Mouse (Mus musculus): ENCODE data around the gene Gm28035. TPM values are rescaled to one million over a fixed set of nuclear protein-coding genes. Genes with fewer than 3 reads are reported as not detected.

The Gm28035 gene
- polyA plus RNA-seq, 1 experiment from 2014 or later: not detected

DNA sequence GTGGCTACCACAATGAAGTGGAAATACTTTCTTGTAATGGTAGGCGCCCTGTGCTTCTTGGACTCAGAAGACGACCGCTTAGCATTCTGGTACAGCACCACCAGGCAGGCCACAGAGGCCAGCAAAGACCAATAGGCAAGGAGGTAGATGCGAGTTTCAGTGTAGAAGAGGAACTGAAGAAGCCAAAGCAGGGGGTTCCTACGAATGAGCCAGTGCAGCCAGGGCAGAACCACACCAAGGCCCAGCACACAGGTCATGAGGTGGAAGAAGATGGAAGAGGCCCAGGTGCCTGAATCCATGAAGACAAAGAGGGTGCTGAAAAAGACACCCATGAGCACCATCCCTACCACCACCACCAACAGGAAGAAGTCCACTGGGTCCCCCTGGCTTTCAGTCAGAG, 44.6 kb downstream of the Gm28035 start:
- peak overlapping the region; percentile 95 for H3K4me2 ChIP-seq
- peak overlapping the region; percentile 95 for H3K4me3 ChIP-seq (replicated peaks)
- H3K27me3 ChIP-seq: no peaks in the 10 kb centered on the region
- 88% methylated on average over 5 of the region's 5 CpGs for WGBS
- H3K9me3 ChIP-seq: no peaks in the 10 kb centered on the region
- H3K9ac ChIP-seq (replicated peaks): no peak overlapping the region
- peaks cover 20% of the 10 kb centered on the region for H3K4me1 ChIP-seq (replicated peaks)
- peaks cover 6% of the 10 kb centered on the region; the same call in 1 of the 2 replicates for H3K36me3 ChIP-seq
- no peak for ATAC-seq (ENCODE audit: insufficient number of reproducible peaks, insufficient read depth, low FRiP score, low TSS enrichment, low read depth)
- no peak overlapping the region for H3K27ac ChIP-seq

DNA sequence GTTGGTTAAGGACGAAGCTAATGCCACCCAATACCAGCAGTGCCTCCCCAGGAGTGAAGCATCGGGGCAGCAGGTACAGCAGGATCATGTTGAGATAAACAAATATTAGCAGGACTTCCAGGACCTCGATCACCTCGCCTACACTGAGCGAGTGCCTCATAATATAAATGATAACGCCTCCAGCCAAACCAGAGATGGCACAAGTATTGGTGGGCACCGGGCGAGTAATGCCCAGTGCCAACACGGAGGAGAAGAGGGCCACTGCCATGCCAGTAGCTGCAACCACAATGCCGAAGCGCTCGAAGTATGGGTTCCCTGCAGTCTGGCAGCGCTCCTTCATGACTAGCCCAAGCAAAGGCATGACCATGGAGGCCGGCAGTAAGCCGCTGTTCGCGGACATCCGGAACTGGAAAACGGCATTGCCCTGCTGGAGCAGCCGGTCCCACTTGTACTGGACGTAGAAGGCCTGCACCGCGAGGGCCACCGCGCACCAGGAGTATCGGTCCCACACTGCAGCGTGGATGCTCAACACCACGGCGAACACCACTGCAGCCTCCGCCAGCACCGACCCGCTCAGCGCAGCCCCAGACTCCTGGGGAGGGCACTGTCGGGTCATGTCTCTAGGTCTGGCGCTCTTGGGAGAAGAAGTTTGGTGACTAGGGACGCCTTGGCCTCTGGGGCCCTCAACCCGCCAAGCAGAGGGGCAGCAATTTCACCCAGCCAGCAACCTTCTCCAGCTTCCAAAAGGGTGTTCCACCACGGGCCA, 45.2 kb downstream of the Gm28035 start:
- Histone ChIP-seq H3K9ac (replicated peaks) (peak overlapping the region; percentile 91), H3K27ac (no peak overlapping the region), H3K4me3 (replicated peaks) (peak overlapping the region; percentile 95), H3K9me3 (no peaks in the 10 kb centered on the region), H3K36me3 (peaks cover 10% of the 10 kb centered on the region; the same call in 1 of the 2 replicates), H3K4me2 (peak overlapping the region; percentile 95), H3K27me3 (no peaks in the 10 kb centered on the region), H3K4me1 (replicated peaks) (peaks cover 20% of the 10 kb centered on the region)
- ATAC-seq (ENCODE audit: insufficient number of reproducible peaks, insufficient read depth, low FRiP score, low TSS enrichment, low read depth): peak; percentile 18; the same call in 1 of the 2 replicates
- WGBS: 14% methylated on average over 38 of the region's 38 CpGs

DNA sequence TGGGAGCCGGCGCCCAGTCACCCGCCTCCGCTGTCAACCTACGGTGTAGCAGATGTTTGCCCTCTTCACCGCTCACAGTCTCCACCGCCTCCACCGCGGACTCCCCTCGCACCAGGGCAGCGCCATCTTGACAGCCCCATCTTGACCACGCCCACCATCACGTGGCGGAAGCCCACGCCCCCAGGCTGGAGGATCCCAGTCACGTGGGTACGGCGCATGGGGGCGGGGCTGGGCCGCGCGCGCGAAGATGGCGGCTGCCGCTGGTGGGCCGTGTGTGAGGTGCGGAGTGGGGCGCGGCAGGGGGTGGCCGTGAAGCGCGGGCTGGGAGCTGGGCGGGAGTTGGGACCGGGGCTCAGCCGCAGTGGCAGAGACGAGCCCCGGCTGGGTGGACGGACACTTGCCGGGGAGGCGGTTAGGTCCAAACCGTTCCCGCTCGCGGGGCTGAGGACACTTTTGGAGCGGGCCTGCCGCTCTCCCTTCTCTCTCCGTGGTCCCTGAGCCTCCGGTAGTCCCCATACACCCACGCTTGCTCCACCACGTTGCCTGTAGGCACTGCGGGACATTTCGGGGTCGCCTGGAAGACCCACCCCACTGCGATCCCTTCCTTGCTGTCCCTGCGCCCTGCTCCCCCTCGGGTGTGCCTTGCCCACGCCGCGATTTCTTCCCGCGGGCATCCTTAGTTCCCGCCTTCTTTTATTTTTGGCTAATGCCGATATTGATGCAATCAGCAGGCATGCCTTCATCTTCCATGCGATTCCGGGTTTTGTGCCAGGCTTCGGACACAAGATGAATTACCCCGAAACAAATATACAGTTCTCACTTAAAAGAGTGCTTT, 46.0 kb downstream of the Gm28035 start, which contains the start of the genes Dolk and Nup188:
Dolk (minus strand) TSS at position 143 of the 835 bp plus-strand sequence.
Nup188 (plus strand) TSS at position 206 of the 835 bp plus-strand sequence.
- Histone ChIP-seq H3K9me3 (no peaks in the 10 kb centered on the region), H3K4me1 (replicated peaks) (peaks cover 20% of the 10 kb centered on the region), H3K27ac (peak within 1 kb of the TSS; percentile 72), H3K4me3 (replicated peaks) (peak within 1 kb of the TSS; percentile 95), H3K36me3 (peaks cover 11% of the 10 kb centered on the region; the same call in 1 of the 2 replicates), H3K27me3 (no peaks in the 10 kb centered on the region), H3K9ac (replicated peaks) (peak within 1 kb of the TSS; percentile 91), H3K4me2 (peak within 1 kb of the TSS; percentile 95)
- peak; percentile 90 for ATAC-seq (ENCODE audit: insufficient number of reproducible peaks, insufficient read depth, low FRiP score, low TSS enrichment, low read depth)
- under 1% methylated on average over 67 of the region's 68 CpGs for WGBS

DNA sequence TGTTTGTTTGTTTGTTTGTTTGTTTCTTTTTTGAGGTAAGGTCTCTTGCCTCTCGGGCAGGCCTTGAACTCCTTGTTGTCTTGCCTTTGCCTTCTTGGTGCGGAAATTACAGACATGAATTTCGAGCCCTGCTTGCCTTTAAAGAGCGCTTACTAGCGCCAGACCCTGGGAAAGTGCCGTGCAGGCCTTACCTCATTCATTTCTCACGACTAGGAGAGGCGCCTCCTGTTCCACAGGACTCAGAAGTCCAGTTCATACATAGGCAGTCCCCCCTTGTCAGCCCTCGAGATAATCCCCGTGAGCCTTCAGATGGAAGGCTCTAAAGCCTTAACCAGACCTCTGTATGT, 46.6 kb downstream of the Gm28035 start:
- Histone ChIP-seq H3K36me3 (peaks cover 17% of the 10 kb centered on the region; the same call in 1 of the 2 replicates), H3K27me3 (no peaks in the 10 kb centered on the region), H3K9me3 (no peaks in the 10 kb centered on the region), H3K4me1 (replicated peaks) (peaks cover 20% of the 10 kb centered on the region), H3K27ac (peak overlapping the region; percentile 72; the same call in 1 of the 2 replicates), H3K4me3 (replicated peaks) (peak overlapping the region; percentile 95), H3K9ac (replicated peaks) (peak overlapping the region; percentile 91), H3K4me2 (peak overlapping the region; percentile 95)
- WGBS: under 1% methylated on average over 10 of the region's 10 CpGs
- ATAC-seq (ENCODE audit: insufficient number of reproducible peaks, insufficient read depth, low FRiP score, low TSS enrichment, low read depth): no peak

DNA sequence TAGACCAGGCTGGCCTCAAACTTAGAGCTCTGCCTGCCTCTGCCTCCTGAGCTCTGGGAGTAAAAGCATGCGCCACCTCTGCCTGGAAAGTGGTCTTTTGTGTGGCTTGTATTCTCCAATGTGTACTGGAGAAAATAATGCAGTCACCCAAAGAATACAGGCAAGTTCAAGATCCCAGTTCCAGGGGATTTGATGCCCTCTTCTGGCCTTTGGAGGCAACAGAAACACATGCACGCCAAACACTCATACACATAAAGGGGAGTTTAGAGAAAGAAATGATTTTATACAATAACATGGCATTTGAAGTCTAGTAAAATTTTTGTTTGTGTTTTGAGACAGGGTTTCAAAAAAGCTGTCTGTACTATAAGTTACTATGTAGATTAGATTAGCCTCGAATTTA, 59.2 kb downstream of the Gm28035 start:
- Histone ChIP-seq H3K4me2 (no peak overlapping the region), H3K27me3 (no peaks in the 10 kb centered on the region), H3K4me1 (replicated peaks) (no peaks in the 10 kb centered on the region), H3K9ac (replicated peaks) (no peak overlapping the region), H3K36me3 (peaks cover 81% of the 10 kb centered on the region), H3K27ac (no peak overlapping the region), H3K4me3 (replicated peaks) (no peak overlapping the region), H3K9me3 (no peaks in the 10 kb centered on the region)
- WGBS: 85% methylated on average over 3 of the region's 3 CpGs
- no peak for ATAC-seq (ENCODE audit: insufficient number of reproducible peaks, insufficient read depth, low FRiP score, low TSS enrichment, low read depth)

DNA sequence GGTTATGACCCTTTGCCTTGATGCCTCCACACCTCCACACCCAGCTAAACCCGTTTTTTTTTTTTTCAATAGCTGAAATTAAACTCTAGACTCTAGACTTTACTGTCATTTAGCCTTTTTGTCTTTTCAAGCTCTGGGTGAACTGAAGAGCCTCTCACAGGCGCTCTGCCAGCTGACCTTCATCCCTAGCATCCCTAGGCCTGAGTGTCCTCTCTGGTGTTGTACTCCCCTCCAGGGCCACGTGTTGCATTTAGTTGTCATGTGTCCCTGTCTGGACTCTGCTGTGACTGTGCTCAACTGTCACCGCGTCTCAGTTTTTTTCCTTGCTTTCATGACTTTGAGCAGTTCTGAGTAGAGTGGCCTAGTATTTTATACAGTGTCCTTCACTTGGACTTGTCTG, 59.6 kb downstream of the Gm28035 start:
- H3K4me1 ChIP-seq (replicated peaks): no peaks in the 10 kb centered on the region
- H3K4me3 ChIP-seq (replicated peaks): no peak overlapping the region
- H3K9ac ChIP-seq (replicated peaks): no peak overlapping the region
- no peaks in the 10 kb centered on the region for H3K9me3 ChIP-seq
- H3K27me3 ChIP-seq: no peaks in the 10 kb centered on the region
- H3K36me3 ChIP-seq: peaks cover 85% of the 10 kb centered on the region
- no peak overlapping the region for H3K4me2 ChIP-seq
- 89% methylated on average over 5 of the region's 5 CpGs for WGBS
- no peak for ATAC-seq (ENCODE audit: insufficient number of reproducible peaks, insufficient read depth, low FRiP score, low TSS enrichment, low read depth)
- no peak overlapping the region for H3K27ac ChIP-seq

DNA sequence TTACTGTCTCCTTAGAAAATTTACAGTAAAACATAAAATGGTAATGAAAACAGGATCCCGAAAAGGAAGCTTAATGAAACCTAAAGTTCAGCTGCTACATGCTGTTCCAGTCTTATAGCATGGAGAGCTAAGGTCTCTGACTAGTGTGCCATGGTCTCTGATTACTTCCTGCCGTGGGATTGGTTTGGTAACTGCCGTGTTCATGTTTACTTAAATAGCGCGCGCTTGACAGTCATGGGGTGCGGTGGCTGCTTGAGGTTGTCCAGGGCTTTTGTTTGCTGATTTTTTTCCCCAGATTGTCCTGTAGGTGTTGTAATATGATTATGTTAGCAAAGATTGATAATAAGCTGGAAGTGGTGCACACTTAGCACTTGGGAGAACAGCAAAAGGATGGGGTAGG, 65.7 kb downstream of the Gm28035 start:
- no peak overlapping the region for H3K4me3 ChIP-seq (replicated peaks)
- no peak overlapping the region for H3K27ac ChIP-seq
- peaks cover 100% of the 10 kb centered on the region for H3K36me3 ChIP-seq
- H3K9me3 ChIP-seq: no peaks in the 10 kb centered on the region
- no peak overlapping the region for H3K9ac ChIP-seq (replicated peaks)
- 96% methylated on average over 7 of the region's 7 CpGs for WGBS
- no peaks in the 10 kb centered on the region for H3K4me1 ChIP-seq (replicated peaks)
- no peak for ATAC-seq (ENCODE audit: insufficient number of reproducible peaks, insufficient read depth, low FRiP score, low TSS enrichment, low read depth)
- H3K4me2 ChIP-seq: no peak overlapping the region
- no peaks in the 10 kb centered on the region for H3K27me3 ChIP-seq

DNA sequence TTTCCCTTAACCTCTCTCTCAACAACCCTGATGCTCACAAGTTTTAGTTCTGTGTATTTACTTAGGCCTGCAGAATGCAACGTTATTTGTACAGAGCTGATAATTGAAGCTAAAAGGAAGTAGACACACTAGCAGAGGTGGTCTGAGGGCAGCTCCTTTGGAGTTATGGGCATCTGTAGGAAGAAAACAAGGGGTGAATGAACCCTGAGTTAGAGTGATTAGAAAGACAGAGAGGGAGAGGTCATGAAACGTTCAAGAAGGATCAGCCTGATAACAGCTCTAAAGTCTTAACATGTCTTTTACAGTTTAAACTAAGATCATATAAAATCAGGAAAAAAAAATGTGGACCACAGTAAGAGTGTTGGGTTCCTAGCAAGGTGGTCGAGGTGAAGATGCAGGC, 69.0 kb downstream of the Gm28035 start:
- no peaks in the 10 kb centered on the region for H3K27me3 ChIP-seq
- no peak overlapping the region for H3K9ac ChIP-seq (replicated peaks)
- H3K36me3 ChIP-seq: peaks cover 97% of the 10 kb centered on the region
- no peak overlapping the region for H3K4me3 ChIP-seq (replicated peaks)
- no peaks in the 10 kb centered on the region for H3K4me1 ChIP-seq (replicated peaks)
- WGBS: 86% methylated on average over 3 of the region's 3 CpGs
- no peak overlapping the region for H3K4me2 ChIP-seq
- no peak overlapping the region for H3K27ac ChIP-seq
- no peaks in the 10 kb centered on the region for H3K9me3 ChIP-seq
- no peak for ATAC-seq (ENCODE audit: insufficient number of reproducible peaks, insufficient read depth, low FRiP score, low TSS enrichment, low read depth)

DNA sequence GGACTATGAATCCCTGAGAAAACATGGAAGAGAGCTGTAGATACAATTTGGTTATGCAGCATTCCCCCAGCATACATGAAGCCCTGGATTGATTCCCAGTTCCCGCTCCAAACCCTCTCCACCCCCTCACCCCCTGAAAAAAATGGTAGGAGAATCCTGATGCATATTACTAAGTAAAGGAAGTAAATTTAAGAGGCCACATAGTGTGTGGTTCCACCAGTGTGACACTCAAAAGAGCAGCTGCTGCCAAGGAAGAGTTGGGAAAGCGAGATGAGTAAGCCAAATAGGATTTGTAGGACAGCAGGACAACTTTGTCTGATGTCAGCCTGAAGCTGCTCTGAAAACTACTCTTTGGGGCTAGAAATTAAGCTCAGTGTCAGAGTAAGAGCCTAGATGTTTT, 71.1 kb downstream of the Gm28035 start:
- H3K27me3 ChIP-seq: no peaks in the 10 kb centered on the region
- no peak overlapping the region for H3K4me2 ChIP-seq
- no peak overlapping the region for H3K27ac ChIP-seq
- ATAC-seq (ENCODE audit: insufficient number of reproducible peaks, insufficient read depth, low FRiP score, low TSS enrichment, low read depth): no peak
- H3K9ac ChIP-seq (replicated peaks): no peak overlapping the region
- no peaks in the 10 kb centered on the region for H3K4me1 ChIP-seq (replicated peaks)
- WGBS: 93% methylated on average over 2 of the region's 2 CpGs
- no peaks in the 10 kb centered on the region for H3K9me3 ChIP-seq
- no peak overlapping the region for H3K4me3 ChIP-seq (replicated peaks)
- H3K36me3 ChIP-seq: peaks cover 97% of the 10 kb centered on the region

DNA sequence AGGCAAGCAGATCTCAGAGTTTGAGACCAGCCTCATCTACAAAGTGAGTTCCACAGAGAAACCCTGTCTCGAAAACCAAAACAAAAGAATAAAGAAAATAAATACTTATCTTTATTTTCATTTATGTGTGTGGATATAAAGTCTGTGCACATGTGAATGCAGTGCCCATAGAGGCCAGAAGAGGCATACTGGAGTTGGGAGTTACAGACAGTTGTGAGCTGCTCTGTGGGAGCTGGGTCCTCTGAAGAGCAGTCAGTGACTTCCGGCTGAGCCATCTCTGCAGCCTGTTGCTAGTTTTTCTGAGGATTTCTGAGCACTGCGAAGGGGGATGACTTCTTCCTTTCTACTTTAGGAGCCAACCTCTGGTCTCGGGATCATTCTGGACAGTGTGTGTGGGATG, 75.8 kb downstream of the Gm28035 start:
- Histone ChIP-seq H3K36me3 (peaks cover 93% of the 10 kb centered on the region), H3K9me3 (no peaks in the 10 kb centered on the region), H3K27ac (no peak overlapping the region), H3K4me3 (replicated peaks) (no peak overlapping the region), H3K4me1 (replicated peaks) (no peaks in the 10 kb centered on the region), H3K9ac (replicated peaks) (no peak overlapping the region), H3K27me3 (no peaks in the 10 kb centered on the region), H3K4me2 (no peak overlapping the region)
- no peak for ATAC-seq (ENCODE audit: insufficient number of reproducible peaks, insufficient read depth, low FRiP score, low TSS enrichment, low read depth)
- 93% methylated on average over 4 of the region's 4 CpGs for WGBS

DNA sequence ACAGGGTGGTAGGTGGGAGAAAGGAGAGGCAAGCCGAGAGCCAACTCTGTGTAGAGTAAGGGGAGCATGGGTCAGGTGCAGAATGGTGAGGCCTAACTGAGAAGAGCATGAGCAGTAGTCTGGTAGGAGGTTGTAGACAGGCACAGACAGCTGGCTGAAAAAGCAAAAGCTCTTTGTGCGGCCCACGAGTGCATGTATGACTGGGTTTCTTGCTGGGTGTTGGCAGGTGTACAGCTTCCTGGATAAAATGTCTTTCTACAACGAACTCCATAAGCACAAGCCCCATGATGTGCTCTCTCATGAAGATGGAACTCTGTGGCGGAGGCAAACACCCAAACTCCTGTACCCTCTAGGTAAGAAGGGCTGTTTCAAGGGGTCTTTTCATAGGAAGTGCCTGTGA, 76.6 kb downstream of the Gm28035 start:
- Histone ChIP-seq H3K36me3 (peaks cover 96% of the 10 kb centered on the region), H3K4me3 (replicated peaks) (no peak overlapping the region), H3K4me1 (replicated peaks) (no peaks in the 10 kb centered on the region), H3K4me2 (no peak overlapping the region), H3K27ac (no peak overlapping the region), H3K9ac (replicated peaks) (no peak overlapping the region), H3K9me3 (no peaks in the 10 kb centered on the region), H3K27me3 (no peaks in the 10 kb centered on the region)
- WGBS: 88% methylated on average over 5 of the region's 5 CpGs
- ATAC-seq (ENCODE audit: insufficient number of reproducible peaks, insufficient read depth, low FRiP score, low TSS enrichment, low read depth): no peak

Data from limb, embryonic 12.5 days (tissue).